Mouse (Mus musculus) right cerebral cortex, postnatal 4 days (tissue): ENCODE data around the gene Rrp7a.

Source experiments
- DNase-seq: peaks from one replicate; pipeline ENCODE4 v3.0.0-alpha.2; 2022

Gene Rrp7a

DNA sequence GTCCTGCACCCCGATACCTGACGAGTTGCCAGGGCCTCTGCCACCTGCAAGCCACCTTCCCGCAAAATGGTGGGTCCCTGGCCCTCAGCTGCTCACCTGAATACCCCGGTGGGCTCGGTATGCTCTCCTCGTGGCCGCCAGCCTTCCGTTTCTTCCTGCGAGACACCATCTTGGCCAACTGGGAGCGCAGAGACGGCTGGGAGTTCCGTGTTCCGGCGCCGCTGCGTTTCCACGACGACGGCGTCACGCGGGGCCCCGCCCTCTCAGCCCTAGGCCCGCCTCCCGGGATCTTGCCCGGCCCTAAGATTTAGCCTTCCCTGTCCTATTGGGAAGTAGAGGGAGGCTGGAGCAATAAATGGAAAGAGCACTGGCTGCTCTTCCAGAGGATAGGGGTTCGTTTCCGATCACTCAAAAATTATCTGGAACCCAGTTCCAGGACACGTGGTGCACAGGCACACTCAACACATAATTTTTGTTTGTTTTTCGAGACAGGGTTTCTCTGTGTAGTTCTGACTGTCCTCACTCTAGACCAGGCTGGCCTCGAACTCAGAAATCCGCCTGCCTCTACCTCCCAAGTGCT, at the start of gene Rrp7a:
Gene Rrp7a (minus strand): TSS at position 236 of the 580 bp plus-strand sequence.
- DNase-seq, result peak; percentile 90

DNA sequence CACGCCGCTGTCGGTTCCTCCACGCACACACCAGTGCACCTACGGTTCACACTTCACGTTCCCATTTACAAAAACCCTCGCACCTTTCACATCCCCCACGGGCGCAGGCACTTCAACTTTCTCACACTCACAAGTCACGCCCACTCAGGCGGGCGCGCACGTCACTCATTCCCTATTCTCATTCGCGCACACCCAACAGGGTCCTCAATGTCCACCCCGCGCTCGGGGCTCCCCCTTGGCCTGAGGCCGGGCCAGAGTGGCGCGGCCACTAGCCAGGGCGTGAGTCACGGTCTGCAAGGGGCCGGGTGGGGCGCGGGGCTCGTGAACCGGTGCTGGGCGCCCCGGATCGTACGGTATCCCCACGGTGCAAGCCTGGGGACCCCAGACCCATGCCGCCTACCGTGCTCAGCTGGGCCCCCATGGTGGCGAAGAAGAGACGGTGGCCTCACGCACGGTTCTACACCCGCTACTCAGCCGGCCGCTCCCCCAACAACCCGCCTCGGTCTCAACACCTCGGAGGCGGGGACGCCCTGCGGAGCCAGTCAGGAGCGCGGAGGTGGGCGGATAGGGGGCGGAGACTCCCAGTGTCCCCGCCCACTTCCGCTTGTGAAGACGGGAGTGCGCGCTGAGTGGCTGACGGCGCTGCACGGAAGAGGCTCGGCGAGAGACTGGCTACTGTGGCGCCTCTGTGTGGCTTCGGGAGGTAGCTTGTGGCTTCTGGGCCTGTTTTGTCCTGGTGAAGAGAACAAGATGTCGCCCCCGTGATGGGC, 49.3 kb upstream of the Rrp7a start:
- peak; percentile 94 for DNase-seq

DNA sequence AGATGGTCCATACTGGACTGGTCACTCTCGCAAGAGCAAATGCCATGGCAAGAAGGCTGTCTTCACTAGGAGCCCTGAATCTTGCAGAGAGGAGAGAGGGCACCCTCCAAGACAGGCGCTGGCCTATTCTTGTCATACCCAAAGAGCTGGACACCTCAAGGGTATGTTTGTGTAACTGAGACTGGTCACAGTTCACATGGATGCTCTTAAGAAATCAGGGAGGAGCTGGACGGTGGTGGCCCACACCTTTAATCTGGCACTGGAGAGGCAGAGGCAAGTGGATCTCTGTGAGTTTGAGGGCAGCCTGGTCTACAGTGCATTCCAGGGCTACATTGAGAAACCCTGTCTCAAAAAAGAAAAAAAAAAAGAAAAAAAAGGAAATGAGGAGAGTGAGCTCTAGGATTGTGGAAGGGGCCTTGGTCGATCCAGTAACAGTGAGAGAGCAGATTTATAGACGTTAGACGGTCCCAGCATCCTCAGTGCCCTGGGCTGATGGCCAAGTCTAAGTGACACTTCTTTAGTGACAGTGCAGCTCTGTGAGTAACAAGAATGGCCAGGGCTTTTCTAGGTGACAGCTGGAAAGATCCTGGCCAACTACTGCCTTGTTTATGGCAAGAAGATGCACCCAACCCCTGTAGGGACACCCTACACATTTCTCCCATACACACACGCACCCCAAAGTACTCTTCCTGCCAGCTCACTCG, 48.5 kb upstream of the Rrp7a start:
- DNase-seq, result no peak

DNA sequence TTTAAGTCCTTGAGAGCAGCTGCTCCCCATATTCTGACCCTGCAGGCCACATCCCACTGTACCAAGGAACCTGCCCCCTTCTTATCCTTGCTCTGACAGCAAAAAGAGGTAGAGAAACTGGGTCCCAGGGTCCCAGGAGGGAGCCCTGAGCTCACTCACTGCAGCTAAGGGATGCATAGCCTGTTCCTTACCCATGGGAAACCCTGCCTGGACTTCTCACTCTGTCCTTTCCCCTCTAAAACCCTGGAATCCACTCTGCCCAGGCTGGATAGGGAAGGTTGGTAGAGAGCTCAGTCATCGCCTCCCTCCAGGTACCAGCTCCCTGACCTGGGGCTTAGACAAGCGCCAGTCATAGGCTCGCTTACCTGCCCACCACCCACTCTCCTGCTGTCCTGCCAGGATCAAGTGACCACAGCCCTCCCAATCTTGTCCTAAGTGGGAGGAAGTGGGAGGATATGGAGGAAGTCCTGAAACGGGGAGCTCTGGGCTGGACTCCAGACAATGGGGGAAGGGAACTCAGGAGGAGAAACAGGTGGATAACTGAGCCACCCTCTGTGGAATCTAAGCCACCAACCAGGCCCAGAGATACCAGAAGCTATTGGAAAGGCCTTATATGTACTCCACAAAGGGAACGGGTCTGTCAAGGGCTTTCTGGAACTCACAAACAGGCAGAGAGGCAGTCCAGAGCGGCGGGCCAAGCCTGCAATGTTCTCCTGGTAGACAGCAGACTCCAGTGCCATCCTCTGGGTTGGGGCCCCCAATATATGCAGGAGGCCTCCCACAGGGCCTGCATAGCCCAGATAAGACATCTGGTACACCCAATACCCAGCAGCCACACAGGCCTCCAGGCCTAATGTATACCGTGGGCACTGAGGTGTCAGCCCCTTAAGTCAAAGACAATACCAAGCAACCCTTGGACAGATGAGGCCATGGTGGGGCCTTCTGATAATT, 47.4 kb upstream of the Rrp7a start:
- DNase-seq, result no peak

DNA sequence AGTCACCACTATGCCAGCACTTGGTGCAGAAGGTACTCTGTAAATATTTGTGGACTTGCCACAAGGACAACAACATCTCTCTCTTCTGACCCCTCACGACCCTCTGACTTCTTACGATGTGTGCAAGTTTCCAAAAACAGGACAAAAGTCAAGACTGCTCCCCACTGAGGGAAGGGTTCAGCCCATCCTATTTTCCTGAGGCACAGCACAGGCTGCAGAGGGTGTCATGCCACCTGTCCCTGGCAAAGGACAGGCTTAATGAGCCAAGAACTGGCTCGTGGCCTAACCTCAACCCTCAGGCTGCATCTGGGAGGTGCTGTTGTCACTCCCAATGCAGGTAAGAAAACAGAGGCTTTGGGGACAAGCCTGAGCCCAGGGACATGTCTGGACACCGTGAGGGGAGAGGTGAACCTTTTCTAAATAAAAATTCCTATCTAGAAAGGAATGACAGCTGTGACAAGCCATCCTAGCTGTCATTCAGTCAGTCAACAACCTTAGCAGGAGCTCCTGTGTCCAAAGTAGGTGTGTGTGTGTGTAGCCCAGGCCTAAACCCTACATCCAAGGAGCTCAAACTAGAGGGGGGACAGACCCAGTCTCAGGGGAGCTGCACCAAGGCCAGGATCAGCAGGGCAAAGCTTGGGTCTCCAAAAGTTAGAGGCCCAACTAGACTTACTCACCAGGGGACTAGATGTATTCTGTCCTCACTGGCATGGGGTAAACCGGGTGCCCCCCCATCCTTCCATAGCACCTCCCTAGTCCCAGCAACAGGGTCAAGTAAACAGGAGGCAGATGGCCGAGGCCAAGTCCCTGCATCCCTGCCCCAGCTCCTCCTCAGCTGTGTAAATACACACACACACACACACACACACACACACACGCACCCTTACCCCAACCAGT, 46.5 kb upstream of the Rrp7a start:
- DNase-seq, result no peak

DNA sequence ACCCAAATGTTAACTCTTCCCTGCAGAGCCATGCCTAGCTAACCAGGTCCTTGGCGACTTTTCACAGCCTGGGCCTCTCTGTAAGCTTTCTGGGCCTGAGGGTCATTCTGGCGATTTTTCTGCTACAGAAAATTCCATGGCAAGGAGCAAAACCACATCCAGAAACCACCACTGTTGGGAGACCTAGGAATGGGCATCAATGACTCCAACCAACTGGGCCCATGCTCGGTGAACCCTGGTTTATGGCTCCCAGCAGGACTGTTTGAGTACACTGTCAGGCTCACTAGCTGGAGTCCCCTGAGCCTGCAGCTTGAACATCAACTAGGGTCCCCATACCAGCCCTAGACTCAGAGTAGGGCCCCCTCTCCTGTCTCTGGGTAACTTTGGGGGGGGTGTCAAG, 45.7 kb upstream of the Rrp7a start:
- DNase-seq, result no peak

DNA sequence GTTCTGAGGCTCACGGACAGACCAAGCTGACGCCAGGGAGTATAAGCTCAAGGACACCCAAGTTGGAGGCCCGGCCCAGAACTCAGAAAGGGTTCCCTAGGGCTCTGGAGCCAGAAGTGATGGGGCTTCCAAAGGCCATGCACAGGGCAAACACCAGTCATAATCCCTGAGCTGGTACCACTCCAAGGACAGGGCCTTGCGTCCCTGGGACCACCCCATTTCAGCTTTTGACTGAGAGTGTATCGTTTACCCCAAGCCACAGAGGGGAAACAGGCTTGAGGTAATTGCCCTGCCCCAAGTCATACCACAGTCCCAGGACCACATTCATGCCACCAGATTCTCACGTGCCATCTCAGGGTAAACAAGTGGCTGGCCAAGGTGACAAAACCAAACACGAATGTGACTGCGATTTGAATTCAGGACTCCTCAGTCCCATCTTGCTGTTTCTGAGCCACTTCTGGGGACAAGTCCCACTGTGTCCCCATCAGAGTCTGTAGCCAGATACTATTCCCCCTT, 45.0 kb upstream of the Rrp7a start:
- no peak for DNase-seq

DNA sequence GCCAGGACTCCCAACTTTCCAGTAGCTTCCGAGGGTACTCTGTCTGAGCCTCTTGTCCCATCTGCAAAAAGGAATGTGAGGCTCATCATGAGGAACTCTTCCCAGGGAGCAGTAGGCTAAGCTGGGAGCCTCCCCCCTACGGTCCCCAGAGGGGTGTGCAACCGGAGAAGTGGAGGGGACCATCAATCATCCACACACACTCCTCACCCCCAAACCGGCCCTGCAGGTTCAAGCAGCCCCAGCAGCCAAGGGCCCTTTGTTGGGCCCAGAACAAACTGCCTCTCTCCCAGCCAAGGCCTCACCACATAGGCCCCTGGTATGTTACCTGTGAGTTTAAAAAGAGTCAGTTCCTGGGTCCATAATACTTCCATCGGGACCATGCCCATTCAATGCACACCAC, 44.5 kb upstream of the Rrp7a start:
- DNase-seq, result no peak

DNA sequence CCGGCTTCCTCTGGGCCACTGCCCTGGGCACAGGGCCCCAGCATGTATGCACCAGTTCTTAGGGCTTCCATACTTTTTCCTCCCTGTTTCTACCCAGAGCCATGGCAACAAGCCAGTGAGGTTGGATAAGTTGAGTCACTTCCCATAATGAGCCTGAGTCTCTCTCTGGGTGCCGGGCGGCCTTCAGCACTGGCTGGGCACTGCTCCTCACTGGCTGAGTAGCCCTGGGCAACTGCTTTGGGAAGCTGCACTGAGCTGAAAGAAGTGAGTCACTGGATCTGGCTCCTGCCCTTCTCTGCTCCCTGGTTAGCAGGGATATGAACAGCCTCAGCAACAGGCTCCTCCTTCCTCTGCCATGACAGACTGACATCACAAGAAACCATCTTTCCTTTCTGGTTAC, 44.0 kb upstream of the Rrp7a start:
- DNase-seq, result peak; percentile 40

DNA sequence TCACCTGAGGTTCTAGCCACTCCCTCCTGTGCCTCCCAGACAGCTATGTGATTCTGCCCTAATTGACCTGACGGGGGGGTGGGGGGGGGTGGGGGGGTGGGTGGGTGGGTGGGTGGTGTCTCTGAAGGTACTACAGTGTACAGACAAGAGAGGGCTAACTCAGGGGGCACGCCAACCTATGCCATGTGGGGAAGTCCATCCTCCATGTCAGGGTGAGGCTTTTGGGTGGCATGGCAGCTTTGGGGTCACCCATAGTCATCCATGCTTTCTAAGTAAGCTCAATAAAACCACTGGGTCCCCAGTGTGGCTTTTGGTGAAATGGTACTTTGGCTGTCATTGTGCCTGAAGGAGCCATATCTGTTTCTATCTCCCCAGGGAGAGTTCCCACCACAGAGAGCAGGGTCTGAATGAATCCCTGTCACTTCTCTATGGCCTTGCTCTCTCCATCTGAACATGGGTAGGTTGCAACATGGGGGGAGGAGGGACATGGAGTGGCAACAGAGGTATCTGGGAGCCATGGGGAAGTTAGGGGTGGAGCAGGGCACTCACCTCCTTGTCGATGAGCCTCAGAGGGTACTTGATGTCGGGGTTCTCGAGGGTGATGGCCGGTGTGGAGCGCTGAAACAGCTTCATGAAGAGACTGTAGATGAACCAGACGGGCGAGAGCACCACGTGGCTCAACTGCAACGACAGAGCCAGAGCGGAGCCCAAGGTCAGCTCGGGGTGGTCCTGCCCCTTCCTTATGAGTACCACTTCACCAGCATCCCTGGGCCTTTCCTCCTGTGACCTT, 43.1 kb upstream of the Rrp7a start:
- no peak for DNase-seq

DNA sequence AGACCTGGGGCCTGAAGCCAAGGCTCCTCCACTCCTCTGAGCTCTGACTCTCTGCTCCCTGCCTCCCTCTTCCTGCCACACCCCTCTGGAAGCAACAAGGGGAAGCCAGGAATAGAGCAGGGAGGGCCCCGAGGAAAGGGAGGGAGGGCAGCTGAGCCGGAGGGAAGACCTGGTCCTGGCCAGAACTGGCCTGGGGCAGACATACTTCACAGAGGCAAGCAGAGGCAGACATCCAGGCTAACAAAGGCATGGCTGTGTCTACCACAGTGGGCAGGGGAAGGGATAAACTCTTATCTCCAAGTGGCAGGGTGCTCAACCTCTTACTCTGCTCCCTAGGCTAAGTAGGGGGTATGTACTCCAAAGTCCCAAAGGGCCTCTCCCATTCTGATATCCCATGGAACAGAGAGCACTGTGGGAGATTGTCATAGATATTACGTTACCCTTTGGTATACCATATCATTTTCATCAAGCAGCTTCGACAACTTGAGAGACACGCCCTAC, 42.4 kb upstream of the Rrp7a start:
- DNase-seq, result no peak

DNA sequence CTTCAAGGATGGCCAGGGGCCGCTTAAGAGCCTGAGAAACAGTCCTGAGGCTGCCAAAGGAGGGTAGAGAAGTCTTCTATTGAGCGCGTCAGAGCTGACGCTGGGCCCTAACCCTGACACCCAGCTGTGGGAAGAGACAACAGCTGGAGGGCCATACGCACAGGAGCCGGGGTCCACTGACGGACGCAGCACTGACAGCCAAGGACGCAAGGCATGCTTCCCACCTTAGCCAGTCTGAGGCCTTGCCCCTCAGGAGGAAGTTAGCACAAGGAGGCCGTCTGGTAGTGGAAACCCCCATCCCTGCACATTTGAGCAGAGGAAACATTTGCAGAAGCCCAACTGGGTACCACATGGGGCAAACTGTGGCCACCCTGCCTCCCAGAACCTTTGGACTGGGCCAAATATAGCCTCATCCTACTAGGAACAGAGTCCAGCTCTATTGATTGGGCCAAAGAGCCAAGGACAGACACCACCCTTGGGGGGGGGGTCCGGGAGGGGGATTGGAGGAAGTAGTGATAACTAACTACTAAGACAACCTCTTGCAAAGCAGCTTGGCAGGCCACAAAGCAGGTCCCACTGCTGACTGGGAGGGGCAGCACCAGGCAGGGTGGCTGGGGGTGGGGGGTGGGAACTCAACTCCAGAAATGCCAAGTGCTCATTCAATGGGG, 40.4 kb upstream of the Rrp7a start:
- no peak for DNase-seq

DNA sequence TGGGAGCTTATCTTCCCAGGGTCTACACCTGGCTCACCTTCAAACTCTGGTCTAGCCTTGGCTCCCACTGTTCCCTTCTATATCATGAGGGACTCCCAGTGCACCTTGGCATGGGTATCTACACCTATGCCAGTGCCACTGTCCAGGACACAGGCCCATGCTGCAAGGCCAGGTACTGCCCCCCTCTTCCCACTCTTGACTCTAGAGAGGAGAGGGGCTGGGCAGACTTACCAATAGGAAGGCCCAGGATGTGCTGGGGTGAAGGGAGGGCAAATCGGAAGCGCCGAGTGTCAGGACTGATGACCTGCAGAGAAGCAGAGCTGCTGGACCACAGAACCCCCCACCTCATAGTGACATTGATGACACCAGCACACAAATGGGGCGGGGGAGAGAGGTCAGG, 39.4 kb upstream of the Rrp7a start:
- no peak for DNase-seq

DNA sequence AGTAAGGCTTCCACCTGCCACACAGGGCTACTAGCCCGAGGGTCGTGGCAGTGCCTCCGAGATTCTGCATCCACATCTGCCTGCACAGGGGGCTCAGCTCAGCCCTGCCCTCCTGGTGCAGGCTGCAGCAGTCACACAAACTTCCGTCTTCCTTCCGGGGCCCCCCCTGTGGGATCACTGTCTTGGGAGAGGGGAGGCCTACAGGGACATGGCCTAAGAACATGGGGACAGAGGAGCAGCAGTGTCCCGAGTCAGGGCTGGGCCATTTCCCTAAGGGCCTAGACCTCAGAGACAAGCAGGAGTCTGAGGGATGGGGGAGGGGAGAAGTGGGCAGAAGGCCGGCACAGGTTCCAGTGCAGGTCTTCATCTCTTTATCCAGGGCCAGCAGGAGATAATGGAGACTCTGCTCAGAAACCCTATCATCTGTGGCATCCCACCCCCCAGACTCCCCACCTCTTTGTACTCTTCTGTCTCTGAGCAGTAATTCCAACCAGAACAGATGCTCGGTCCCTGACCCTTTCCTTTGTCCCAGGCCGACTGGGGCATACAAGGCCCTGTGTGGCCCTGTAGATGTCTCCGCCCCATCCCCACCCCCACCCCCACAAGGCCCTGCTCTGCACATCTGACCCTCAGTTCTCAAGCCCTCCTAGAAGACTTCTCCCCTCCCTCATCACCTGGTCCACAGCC, 38.6 kb upstream of the Rrp7a start:
- DNase-seq, result no peak

DNA sequence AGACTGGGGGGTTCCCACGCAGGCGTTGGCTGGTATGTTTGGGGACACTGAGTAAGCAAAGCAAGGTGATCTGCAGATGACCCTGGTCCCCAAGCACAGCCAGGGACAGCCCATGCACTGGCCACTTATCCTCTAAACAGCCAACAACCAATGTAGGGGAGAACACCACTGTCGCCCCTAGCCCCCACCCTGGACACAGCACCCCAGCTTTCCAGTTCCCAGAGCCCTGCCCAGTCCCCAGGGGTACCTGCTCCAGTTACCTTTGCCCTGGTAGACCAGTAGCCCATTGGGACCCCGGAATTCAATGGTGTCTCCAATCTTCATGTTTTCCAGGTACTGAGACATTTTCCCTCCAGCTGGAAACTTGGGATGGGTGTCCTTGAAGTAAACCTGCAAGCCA, 38.0 kb upstream of the Rrp7a start:
- DNase-seq, result no peak

DNA sequence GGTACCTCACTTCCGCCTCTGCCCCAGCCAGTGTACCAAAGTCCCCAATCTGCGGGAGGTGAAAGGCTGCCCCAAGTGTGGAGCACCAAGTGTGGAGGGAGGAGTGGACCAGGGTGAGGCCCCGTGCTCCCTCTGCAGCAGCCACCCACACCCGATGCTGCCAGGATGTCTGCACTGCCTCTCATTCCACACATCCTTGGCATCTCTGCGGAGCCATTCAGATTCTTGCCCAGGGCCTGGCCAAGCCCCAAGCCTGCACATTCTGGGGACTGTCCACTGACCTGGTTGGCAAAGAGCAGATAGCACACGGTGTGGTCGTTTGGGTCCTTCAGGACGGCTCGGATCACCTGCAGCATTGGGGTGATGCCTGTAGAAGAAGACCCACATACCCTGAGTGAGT, 37.2 kb upstream of the Rrp7a start:
- DNase-seq, result no peak

DNA sequence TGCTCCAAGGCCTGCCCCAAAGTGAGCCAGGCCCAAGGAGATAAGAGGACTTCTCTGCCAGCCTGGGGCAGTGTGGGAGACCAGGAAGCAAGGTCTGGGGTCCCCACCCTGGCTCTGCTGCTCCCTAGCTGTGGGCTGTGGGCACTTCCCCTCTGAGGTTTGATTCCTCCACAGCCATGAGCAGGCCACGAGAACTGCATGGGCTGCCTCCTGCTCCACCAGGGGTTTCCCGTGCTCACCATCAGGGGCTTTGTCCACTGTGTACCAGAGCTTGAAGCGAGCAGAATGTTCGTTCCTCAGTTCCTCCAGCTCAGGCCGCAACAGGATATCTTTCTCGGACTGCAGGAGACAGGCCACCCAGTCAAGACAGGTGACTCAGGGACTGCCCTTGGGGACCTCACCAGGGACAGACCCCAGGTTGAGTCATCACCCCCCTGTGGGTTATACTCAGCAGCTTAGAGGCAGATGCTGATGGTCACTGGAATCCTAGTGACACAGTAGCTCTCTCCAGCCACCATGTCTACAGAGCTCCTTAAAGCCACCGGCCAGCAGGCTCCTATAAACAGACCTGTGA, 36.1 kb upstream of the Rrp7a start:
- DNase-seq, result no peak

DNA sequence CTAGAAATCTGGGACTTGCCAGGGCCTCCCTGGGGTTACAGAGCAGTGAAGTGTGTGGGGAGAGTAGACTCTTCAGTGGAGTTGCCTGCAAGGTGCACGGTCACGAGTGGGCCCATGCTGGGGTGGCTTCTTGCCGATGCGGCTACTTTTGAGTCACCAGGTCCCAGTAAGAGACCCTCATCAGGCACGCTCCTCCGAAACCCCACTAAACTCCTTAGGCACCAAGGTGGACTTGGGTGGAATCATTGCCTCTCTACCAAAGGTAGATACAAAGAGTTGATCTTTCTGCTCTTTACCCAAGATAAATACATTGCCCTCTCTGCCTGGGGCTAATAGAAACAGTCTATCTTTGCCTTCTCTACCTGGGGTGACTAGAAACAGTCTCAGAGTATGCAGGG, 35.1 kb upstream of the Rrp7a start:
- DNase-seq, result no peak
